Mouse (Mus musculus) heart, postnatal 25 days (tissue): ENCODE results near the gene Olfr155. TPM values are rescaled to one million over a fixed set of nuclear protein-coding genes. Genes with fewer than 3 reads are reported as not detected.

Source experiments
- DNase-seq: peaks from one replicate; pipeline ENCODE4 v3.0.0; 2022; ENCODE audit warnings: low spot score
- intact Hi-C: fragments of 180-260 bp; cut with DNase I; formaldehyde crosslinking; loops from one replicate; pipeline ENCODE4 v1.15.1; 2025
- total RNA-seq, 2 experiments: library from RNA; stranded (reverse); gene quantifications; 2 replicates each; pipeline ENCODE4 v1.2.3; 2021

Gene Olfr155
- total RNA-seq, 2 experiments from 2014 or later = not detected

DNA sequence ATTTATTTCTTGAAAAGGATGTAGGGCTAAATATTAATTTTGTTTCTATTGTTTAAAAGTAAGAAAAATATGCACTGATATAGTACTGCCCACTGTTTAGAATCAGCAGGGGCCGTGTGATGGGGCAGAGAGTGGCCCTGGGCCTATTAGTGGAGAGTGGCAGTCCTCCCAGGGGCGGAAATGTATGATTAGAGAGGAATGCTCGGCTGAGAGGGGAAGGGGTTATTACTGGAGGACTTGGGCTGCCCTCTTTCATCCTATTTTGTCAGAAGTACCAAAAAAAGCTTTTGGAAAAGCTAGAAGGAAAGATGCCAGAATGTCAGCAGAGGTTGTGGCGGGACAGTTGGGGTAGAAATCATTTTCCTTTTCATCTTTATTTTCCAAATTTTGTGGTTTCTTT, 32.8 kb downstream of the Olfr155 start:
- DNase-seq = no peak
- intact Hi-C loops = no loop called here

GRCm38 (mm10) chr4:43891247-43891646, 39.9 kb downstream of the Olfr155 start:
- no peak for DNase-seq

GRCm38 (mm10) chr4:43897209-43897608, 45.8 kb downstream of the Olfr155 start:
- intact Hi-C loops = no loop called here
- DNase-seq = no peak

More at GRCm38 (mm10) chr4:43891247-43891646, 39.9 kb downstream of the Olfr155 start:
- intact Hi-C loops = no loop called here

GRCm38 (mm10) chr4:43899197-43899596, 47.8 kb downstream of the Olfr155 start:
- intact Hi-C loops = no loop called here
- no peak for DNase-seq

DNA sequence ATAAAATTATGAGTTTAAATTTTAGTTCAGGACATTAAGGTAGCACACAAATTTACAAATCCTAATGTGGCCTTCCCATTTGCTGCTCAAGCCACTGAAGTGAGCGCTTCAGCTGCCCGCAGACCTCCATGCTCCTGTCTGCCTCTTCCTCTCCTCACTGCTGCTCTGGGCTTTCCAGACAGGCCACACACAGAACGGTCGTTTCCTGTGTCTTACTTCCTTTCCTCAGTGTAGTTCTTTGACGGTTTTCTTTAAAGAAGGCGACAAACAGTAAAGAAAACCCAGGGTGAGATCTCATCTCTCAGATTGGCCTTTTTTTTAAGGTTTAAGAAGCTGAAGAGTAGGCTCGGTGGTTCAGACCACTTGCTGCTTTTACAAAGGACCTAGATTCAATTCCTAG, 52.3 kb downstream of the Olfr155 start:
- intact Hi-C loops = loop anchor here (10.0 kb wide), 1 partner anchor 211 kb away; no protein-coding TSS in a partner anchor

DNA sequence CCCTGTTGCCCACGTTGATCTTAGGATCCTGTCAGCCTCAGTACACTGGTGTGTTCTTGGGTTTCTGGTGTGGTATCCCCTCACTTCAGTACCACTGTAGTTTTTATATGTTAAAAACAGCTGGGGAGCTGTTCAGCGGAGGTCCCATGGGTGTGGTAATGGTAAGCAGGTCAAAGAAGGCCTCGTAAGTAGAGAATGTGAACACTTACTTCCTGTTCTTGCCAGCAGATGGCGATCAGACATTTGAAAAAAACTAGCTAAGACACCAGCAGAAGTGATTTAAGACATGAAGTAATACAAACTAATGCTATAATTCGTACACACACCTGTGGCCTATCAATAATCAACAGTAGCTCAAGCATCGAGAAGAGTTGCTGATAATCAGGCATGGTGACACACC, 55.1 kb downstream of the Olfr155 start:
- no peak for DNase-seq
- intact Hi-C loops = loop anchor here (5.0 to 10.0 kb wide), 2 partner anchors 76 to 208 kb away; partner anchors contain the start of gene Ccin

More for the DNA sequence above, 52.3 kb downstream of the Olfr155 start:
- no peak for DNase-seq

Other genes with a start within 250 kb of the Olfr155 start
- gene Npr2, start 219.6 kb upstream of the Olfr155 start, total RNA-seq = 10 to 100 TPM; 35.9 to 42.4 TPM
- gene Spag8, start 198.0 kb upstream of the Olfr155 start, total RNA-seq = under 1 TPM; 0.21 to 0.31 TPM
- 100 to 1,000 TPM; 138 to 147 TPM for gene Hint2, start 195.1 kb upstream of the Olfr155 start, total RNA-seq
- 10 to 100 TPM; 15.8 to 16.9 TPM for gene Tmem8b, start 182.6 kb upstream of the Olfr155 start, total RNA-seq
- gene Fam221b, start 182.4 kb upstream of the Olfr155 start, total RNA-seq = under 1 TPM; 0.20 to 0.26 TPM
- not detected for gene Olfr70, start 150.8 kb upstream of the Olfr155 start, total RNA-seq
- not detected for gene Olfr71, start 141.3 kb upstream of the Olfr155 start, total RNA-seq
- gene Hrct1, start 124.4 kb upstream of the Olfr155 start, total RNA-seq = 1 to 10 TPM; 3.3 to 3.4 TPM
- gene Spaar, start 121.5 kb upstream of the Olfr155 start, total RNA-seq = 1 to 10 TPM; 4.8 to 4.9 TPM
- gene Olfr159, start 80.6 kb upstream of the Olfr155 start, total RNA-seq = not detected
- gene Olfr156, start 27.7 kb upstream of the Olfr155 start, total RNA-seq = not detected
- gene Olfr157, start 11.4 kb upstream of the Olfr155 start, total RNA-seq = not detected
- 1 to 10 TPM; 6.5 TPM for gene Reck, start 24.0 kb downstream of the Olfr155 start, total RNA-seq
- 1 to 10 TPM; 3.6 to 4.3 TPM for gene Glipr2, start 105.8 kb downstream of the Olfr155 start, total RNA-seq
- gene Ccin, start 131.9 kb downstream of the Olfr155 start, total RNA-seq = not detected
- gene Clta, start 152.9 kb downstream of the Olfr155 start, total RNA-seq = 10 to 100 TPM; 77.8 to 84.2 TPM
- gene Gne, start 232.6 kb downstream of the Olfr155 start, total RNA-seq = 10 to 100 TPM; 25.7 to 28.7 TPM